Mouse (Mus musculus): Measurements from ENCODE around the gene Mrpl34. TPM values are rescaled to one million over a fixed set of nuclear protein-coding genes. Genes with fewer than 3 reads are reported as not detected.

Mrpl34 gene
- total and polyA plus RNA-seq, 2 experiments from 2014 or later, result 188 to 284 TPM

DNA sequence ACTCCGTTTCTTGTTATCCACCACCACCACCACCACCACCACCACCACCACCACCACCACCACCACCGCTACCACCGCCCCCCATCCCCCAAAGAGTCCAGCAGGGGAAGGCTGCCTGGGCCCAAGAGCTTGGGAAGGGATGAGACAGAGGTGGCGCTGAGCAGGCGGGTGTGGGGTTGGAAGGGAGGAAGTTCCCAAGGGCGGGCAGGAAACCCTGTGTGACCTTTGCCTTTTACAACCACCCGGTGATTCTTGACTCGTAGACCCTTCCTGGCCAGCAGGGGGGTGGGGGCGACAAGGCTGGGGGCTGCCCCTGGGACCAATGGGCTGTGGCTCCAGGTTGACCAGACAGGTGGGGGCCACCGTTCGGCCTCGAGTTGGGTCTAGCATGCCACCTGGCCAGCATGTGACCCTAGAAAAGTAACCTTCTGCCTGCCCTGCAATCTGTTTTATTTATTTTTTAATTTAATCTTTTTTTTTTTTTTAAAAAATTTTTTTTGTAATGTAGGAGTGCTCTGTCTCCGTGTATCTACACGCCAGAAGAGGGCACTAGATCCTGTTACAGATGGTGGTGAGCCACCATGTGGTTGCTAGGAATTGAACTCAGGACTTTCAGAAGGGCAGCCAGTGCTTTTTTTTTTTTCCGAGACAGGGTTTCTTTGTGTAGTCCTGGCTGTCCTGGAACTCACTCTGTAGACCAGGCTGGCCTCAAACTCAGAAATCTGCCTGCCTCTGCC, 48.4 kb downstream of the Mrpl34 start:
- ATAC-seq (ENCODE audit: insufficient read depth, low read depth) (no peak), DNase-seq (ENCODE audit: low spot score) (no peak)
- no peaks in the 10 kb centered on the region for H3K4me1 ChIP-seq (ENCODE audit: control insufficient read depth, insufficient read depth)
- H3K9ac ChIP-seq (replicated peaks; ENCODE audit: low read depth, low read length), result no peak overlapping the region
- no peaks in the 10 kb centered on the region for H3K36me3 ChIP-seq (replicated peaks; ENCODE audit: control insufficient read depth, insufficient read depth, low read length)
- H3K27ac ChIP-seq (ENCODE audit: low read depth), result no peak overlapping the region
- no peak overlapping the region for H3K4me2 ChIP-seq (ENCODE audit: low read depth, low read length)
- TF ChIP-seq CTCF (IDR thresholded peaks at IDR 0.05; ENCODE audit: low read depth), result no peak
- no peak for TF ChIP-seq EP300 (IDR thresholded peaks at IDR 0.05; ENCODE audit: low read depth)
- 64% methylated on average over 15 of the region's 15 CpGs for WGBS
- H3K9me3 ChIP-seq (replicated peaks; ENCODE audit: control insufficient read depth, low read length), result no peaks in the 10 kb centered on the region
- no peak overlapping the region for H3K4me3 ChIP-seq (ENCODE audit: low read depth, low read length)
- H3K27me3 ChIP-seq (ENCODE audit: control insufficient read depth, insufficient read depth, low read length), result peaks cover 31% of the 10 kb centered on the region

DNA sequence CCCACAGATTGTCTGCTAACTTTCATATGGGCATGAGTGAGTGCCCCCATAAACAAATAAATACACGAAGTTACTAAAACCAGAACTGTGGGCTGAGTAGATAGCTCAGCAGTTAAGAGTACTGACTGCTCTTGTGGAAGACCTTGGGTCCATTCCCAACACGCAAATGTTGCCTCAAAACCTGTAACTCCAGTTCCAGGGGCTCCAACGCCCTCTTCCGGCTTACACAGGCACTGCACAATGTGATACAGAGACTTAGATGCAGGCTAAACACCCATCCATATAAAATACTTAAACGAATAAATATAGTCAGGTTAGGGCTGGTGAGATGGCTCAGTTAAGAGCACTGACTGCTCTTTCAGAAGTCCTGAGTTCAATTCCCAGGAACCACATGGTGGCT, 50.3 kb downstream of the Mrpl34 start:
- WGBS, result 66% methylated on average over 5 of the region's 5 CpGs
- Histone ChIP-seq H3K27ac (ENCODE audit: low read depth) (no peak overlapping the region), H3K9me3 (replicated peaks; ENCODE audit: control insufficient read depth, low read length) (no peaks in the 10 kb centered on the region), H3K4me1 (ENCODE audit: control insufficient read depth, insufficient read depth) (no peaks in the 10 kb centered on the region), H3K9ac (replicated peaks; ENCODE audit: low read depth, low read length) (no peak overlapping the region), H3K27me3 (ENCODE audit: control insufficient read depth, insufficient read depth, low read length) (peaks cover 17% of the 10 kb centered on the region), H3K4me3 (ENCODE audit: low read depth, low read length) (no peak overlapping the region), H3K4me2 (ENCODE audit: low read depth, low read length) (no peak overlapping the region), H3K36me3 (replicated peaks; ENCODE audit: control insufficient read depth, insufficient read depth, low read length) (no peaks in the 10 kb centered on the region)
- no peak for ATAC-seq (ENCODE audit: insufficient read depth, low read depth)
- TF ChIP-seq CTCF (IDR thresholded peaks at IDR 0.05; ENCODE audit: low read depth) (no peak), EP300 (IDR thresholded peaks at IDR 0.05; ENCODE audit: low read depth) (no peak)
- DNase-seq (ENCODE audit: low spot score), result no peak

Other genes starting within 250 kb of the Mrpl34 start
- 35.0 and 40.7 TPM in 2 replicates for gene Myo9b, start 192.2 kb upstream of the Mrpl34 start, total RNA-seq (2014; rRNA removed; ENCODE audit: low replicate concordance)
- gene Myo9b, start 192.2 kb upstream of the Mrpl34 start, polyA plus RNA-seq (2015; fragmentation: Nextera tagmentation; extraction: Ambion mirVana), result 6.7 and 7.1 TPM in 2 replicates
- gene Haus8, start 192.0 kb upstream of the Mrpl34 start, total RNA-seq (2014; rRNA removed; ENCODE audit: low replicate concordance), result 50.6 and 53.9 TPM in 2 replicates
- gene Haus8, start 192.0 kb upstream of the Mrpl34 start, polyA plus RNA-seq (2015; fragmentation: Nextera tagmentation; extraction: Ambion mirVana), result 58.3 and 64.3 TPM in 2 replicates
- gene Use1, start 98.1 kb upstream of the Mrpl34 start, total RNA-seq (2014; rRNA removed; ENCODE audit: low replicate concordance), result 91.3 and 127 TPM in 2 replicates
- gene Use1, start 98.1 kb upstream of the Mrpl34 start, polyA plus RNA-seq (2015; fragmentation: Nextera tagmentation; extraction: Ambion mirVana), result 94.8 and 107 TPM in 2 replicates
- gene Ocel1, start 93.7 kb upstream of the Mrpl34 start, total RNA-seq (2014; rRNA removed; ENCODE audit: low replicate concordance), result 10.2 and 10.6 TPM in 2 replicates
- gene Ocel1, start 93.7 kb upstream of the Mrpl34 start, polyA plus RNA-seq (2015; fragmentation: Nextera tagmentation; extraction: Ambion mirVana), result 5.7 and 5.9 TPM in 2 replicates
- 162 and 174 TPM in 2 replicates for gene Nr2f6, start 83.0 kb upstream of the Mrpl34 start, total RNA-seq (2014; rRNA removed; ENCODE audit: low replicate concordance)
- 38.3 and 40.5 TPM in 2 replicates for gene Nr2f6, start 83.0 kb upstream of the Mrpl34 start, polyA plus RNA-seq (2015; fragmentation: Nextera tagmentation; extraction: Ambion mirVana)
- 23.9 and 47.3 TPM in 2 replicates for gene Ushbp1, start 69.2 kb upstream of the Mrpl34 start, total RNA-seq (2014; rRNA removed; ENCODE audit: low replicate concordance)
- 21.6 and 22.1 TPM in 2 replicates for gene Ushbp1, start 69.2 kb upstream of the Mrpl34 start, polyA plus RNA-seq (2015; fragmentation: Nextera tagmentation; extraction: Ambion mirVana)
- 99.2 and 155 TPM in 2 replicates for gene Babam1, start 68.1 kb upstream of the Mrpl34 start, total RNA-seq (2014; rRNA removed; ENCODE audit: low replicate concordance)
- 60.2 and 62.5 TPM in 2 replicates for gene Babam1, start 68.1 kb upstream of the Mrpl34 start, polyA plus RNA-seq (2015; fragmentation: Nextera tagmentation; extraction: Ambion mirVana)
- 9.5 and 12.1 TPM in 2 replicates for gene Ankle1, start 58.9 kb upstream of the Mrpl34 start, total RNA-seq (2014; rRNA removed; ENCODE audit: low replicate concordance)
- 4.4 and 5.4 TPM in 2 replicates for gene Ankle1, start 58.9 kb upstream of the Mrpl34 start, polyA plus RNA-seq (2015; fragmentation: Nextera tagmentation; extraction: Ambion mirVana)
- gene Abhd8, start 1.3 kb upstream of the Mrpl34 start, total RNA-seq (2014; rRNA removed; ENCODE audit: low replicate concordance), result 57.7 and 69.8 TPM in 2 replicates
- gene Abhd8, start 1.3 kb upstream of the Mrpl34 start, polyA plus RNA-seq (2015; fragmentation: Nextera tagmentation; extraction: Ambion mirVana), result 32.8 and 36.6 TPM in 2 replicates
- 73.5 and 89.9 TPM in 2 replicates for gene Dda1, start 4.2 kb downstream of the Mrpl34 start, total RNA-seq (2014; rRNA removed; ENCODE audit: low replicate concordance)
- gene Dda1, start 4.2 kb downstream of the Mrpl34 start, polyA plus RNA-seq (2015; fragmentation: Nextera tagmentation; extraction: Ambion mirVana), result 62.7 and 66.4 TPM in 2 replicates
- 10.8 and 15.0 TPM in 2 replicates for gene Ano8, start 21.0 kb downstream of the Mrpl34 start, total RNA-seq (2014; rRNA removed; ENCODE audit: low replicate concordance)
- 0.74 and 0.93 TPM in 2 replicates for gene Ano8, start 21.0 kb downstream of the Mrpl34 start, polyA plus RNA-seq (2015; fragmentation: Nextera tagmentation; extraction: Ambion mirVana)
- gene Gtpbp3, start 23.1 kb downstream of the Mrpl34 start, total RNA-seq (2014; rRNA removed; ENCODE audit: low replicate concordance), result 21.1 and 36.7 TPM in 2 replicates
- gene Gtpbp3, start 23.1 kb downstream of the Mrpl34 start, polyA plus RNA-seq (2015; fragmentation: Nextera tagmentation; extraction: Ambion mirVana), result 10.3 and 11.3 TPM in 2 replicates
- gene Plvap, start 46.8 kb downstream of the Mrpl34 start, total RNA-seq (2014; rRNA removed; ENCODE audit: low replicate concordance), result 51.6 and 95.2 TPM in 2 replicates
- 63.4 and 64.8 TPM in 2 replicates for gene Plvap, start 46.8 kb downstream of the Mrpl34 start, polyA plus RNA-seq (2015; fragmentation: Nextera tagmentation; extraction: Ambion mirVana)
- gene Ccdc194, start 60.8 kb downstream of the Mrpl34 start, total RNA-seq (2014; rRNA removed; ENCODE audit: low replicate concordance), result 1.1 TPM in 1 of 2 replicates, not detected in the other
- 0.12 and 0.14 TPM in 2 replicates for gene Ccdc194, start 60.8 kb downstream of the Mrpl34 start, polyA plus RNA-seq (2015; fragmentation: Nextera tagmentation; extraction: Ambion mirVana)
- gene Bst2, start 72.5 kb downstream of the Mrpl34 start, total RNA-seq (2014; rRNA removed; ENCODE audit: low replicate concordance), result 101 and 109 TPM in 2 replicates
- gene Bst2, start 72.5 kb downstream of the Mrpl34 start, polyA plus RNA-seq (2015; fragmentation: Nextera tagmentation; extraction: Ambion mirVana), result 42.9 and 43.3 TPM in 2 replicates
- gene Mvb12a, start 78.0 kb downstream of the Mrpl34 start, total RNA-seq (2014; rRNA removed; ENCODE audit: low replicate concordance), result 47.6 and 61.5 TPM in 2 replicates
- 54.4 and 55.3 TPM in 2 replicates for gene Mvb12a, start 78.0 kb downstream of the Mrpl34 start, polyA plus RNA-seq (2015; fragmentation: Nextera tagmentation; extraction: Ambion mirVana)
- 0.08 TPM in 1 of 2 replicates, not detected in the other for gene Tmem221, start 93.9 kb downstream of the Mrpl34 start, total RNA-seq (2014; rRNA removed; ENCODE audit: low replicate concordance)
- gene Tmem221, start 93.9 kb downstream of the Mrpl34 start, polyA plus RNA-seq (2015; fragmentation: Nextera tagmentation; extraction: Ambion mirVana), result 0.23 and 0.37 TPM in 2 replicates
- gene Nxnl1, start 101.6 kb downstream of the Mrpl34 start, total RNA-seq (2014; rRNA removed; ENCODE audit: low replicate concordance), result 0.50 TPM in 1 of 2 replicates, not detected in the other
- gene Nxnl1, start 101.6 kb downstream of the Mrpl34 start, polyA plus RNA-seq (2015; fragmentation: Nextera tagmentation; extraction: Ambion mirVana), result 0.12 TPM in 2 replicates
- 68.4 and 178 TPM in 2 replicates for gene Slc27a1, start 103.9 kb downstream of the Mrpl34 start, total RNA-seq (2014; rRNA removed; ENCODE audit: low replicate concordance)
- 62.1 and 68.5 TPM in 2 replicates for gene Slc27a1, start 103.9 kb downstream of the Mrpl34 start, polyA plus RNA-seq (2015; fragmentation: Nextera tagmentation; extraction: Ambion mirVana)
- gene Pgls, start 127.2 kb downstream of the Mrpl34 start, total RNA-seq (2014; rRNA removed; ENCODE audit: low replicate concordance), result 333 and 425 TPM in 2 replicates
- gene Pgls, start 127.2 kb downstream of the Mrpl34 start, polyA plus RNA-seq (2015; fragmentation: Nextera tagmentation; extraction: Ambion mirVana), result 210 and 212 TPM in 2 replicates
- 0.04 and 12.6 TPM in 2 replicates for gene Fam129c, start 132.7 kb downstream of the Mrpl34 start, total RNA-seq (2014; rRNA removed; ENCODE audit: low replicate concordance)
- gene Fam129c, start 132.7 kb downstream of the Mrpl34 start, polyA plus RNA-seq (2015; fragmentation: Nextera tagmentation; extraction: Ambion mirVana), result 0.59 and 1.6 TPM in 2 replicates
- gene Colgalt1, start 146.0 kb downstream of the Mrpl34 start, total RNA-seq (2014; rRNA removed; ENCODE audit: low replicate concordance), result 84.1 and 108 TPM in 2 replicates
- 32.7 and 35.4 TPM in 2 replicates for gene Colgalt1, start 146.0 kb downstream of the Mrpl34 start, polyA plus RNA-seq (2015; fragmentation: Nextera tagmentation; extraction: Ambion mirVana)
- 0.57 and 1.2 TPM in 2 replicates for gene Unc13a, start 206.8 kb downstream of the Mrpl34 start, total RNA-seq (2014; rRNA removed; ENCODE audit: low replicate concordance)
- gene Unc13a, start 206.8 kb downstream of the Mrpl34 start, polyA plus RNA-seq (2015; fragmentation: Nextera tagmentation; extraction: Ambion mirVana), result 0.51 and 0.60 TPM in 2 replicates
- gene Jak3, start 211.3 kb downstream of the Mrpl34 start, total RNA-seq (2014; rRNA removed; ENCODE audit: low replicate concordance), result 14.6 and 16.9 TPM in 2 replicates
- gene Jak3, start 211.3 kb downstream of the Mrpl34 start, polyA plus RNA-seq (2015; fragmentation: Nextera tagmentation; extraction: Ambion mirVana), result 5.7 and 5.8 TPM in 2 replicates
- gene Insl3, start 224.3 kb downstream of the Mrpl34 start, total RNA-seq (2014; rRNA removed; ENCODE audit: low replicate concordance), result not detected in 2 replicates
- gene Insl3, start 224.3 kb downstream of the Mrpl34 start, polyA plus RNA-seq (2015; fragmentation: Nextera tagmentation; extraction: Ambion mirVana), result 1.5 and 2.4 TPM in 2 replicates
- gene B3gnt3, start 236.8 kb downstream of the Mrpl34 start, total RNA-seq (2014; rRNA removed; ENCODE audit: low replicate concordance), result 8.7 TPM in 2 replicates
- gene B3gnt3, start 236.8 kb downstream of the Mrpl34 start, polyA plus RNA-seq (2015; fragmentation: Nextera tagmentation; extraction: Ambion mirVana), result 6.4 TPM in 2 replicates